Mouse (Mus musculus): ENCODE data around the gene Pgbd1.
"Not testable (repeated sequence)": the region's sequence is repeated elsewhere in the genome, so short reads cannot be mapped to it uniquely, and the experiment has no call there.

Pgbd1 gene

GRCm38 (mm10) chr13:21440503-21441206 is at the start of gene Pgbd1:
TSS of gene Pgbd1 (minus strand) at chr13:21441058.
- DNase-seq: peak; percentile 78

- DNase-seq: no peak
These were observed 46.0 kb upstream of the Pgbd1 start for GRCm38 (mm10) chr13:21486881-21487280.

DNA sequence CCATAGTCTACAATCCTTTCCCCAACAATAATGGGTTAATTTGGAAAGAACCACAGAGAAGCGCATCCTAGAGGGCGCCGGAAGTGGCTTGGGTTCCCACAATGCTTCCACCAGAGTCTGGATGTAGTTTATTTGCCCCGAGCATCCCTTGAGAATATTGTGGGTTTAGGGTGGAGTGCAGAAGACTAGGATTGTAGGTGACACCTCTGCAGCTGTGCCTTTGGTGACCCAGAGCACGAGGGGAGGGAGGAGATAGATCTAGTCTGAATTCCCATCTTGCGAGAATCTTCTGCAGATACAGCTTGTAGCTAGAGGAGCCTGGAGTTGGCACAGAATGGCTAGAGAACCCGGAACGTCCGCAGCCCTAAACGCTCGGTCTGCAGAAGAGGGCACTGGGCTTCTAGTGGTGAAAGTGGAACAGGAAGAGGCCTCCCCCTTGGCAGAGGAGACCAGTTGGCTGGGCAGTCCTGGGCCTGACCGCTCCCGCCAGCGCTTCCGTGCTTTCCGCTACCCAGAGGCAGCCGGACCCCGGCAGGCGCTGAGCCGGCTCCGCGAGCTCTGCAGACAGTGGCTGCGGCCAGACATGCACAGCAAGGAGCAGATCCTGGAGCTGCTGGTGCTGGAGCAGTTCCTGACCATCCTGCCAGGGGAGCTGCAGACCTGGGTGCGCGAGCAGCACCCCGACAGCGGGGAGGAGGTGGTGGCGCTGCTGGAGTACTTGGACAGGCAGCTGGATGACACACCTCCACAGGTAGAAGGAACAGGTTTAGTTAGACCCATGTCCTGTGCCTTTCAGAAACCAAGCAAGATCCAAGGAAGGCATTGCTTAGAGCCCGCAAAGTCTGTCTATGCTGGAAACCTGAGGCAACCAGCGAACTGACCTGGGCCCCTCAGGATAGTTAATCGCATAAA is 38.2 kb upstream of the Pgbd1 start, which contains the start of the genes Zkscan4 and Gm10065:
Gene Zkscan4 (plus strand): TSS at position 149 of the 912 bp plus-strand sequence.
Gene Gm10065 (minus strand): TSS at position 683 of the 912 bp plus-strand sequence.
- peak; percentile 69 for DNase-seq

GRCm38 (mm10) chr13:21472427-21472826 is 31.6 kb upstream of the Pgbd1 start:
- DNase-seq: no peak

- no peak for DNase-seq
These were observed 28.2 kb upstream of the Pgbd1 start for GRCm38 (mm10) chr13:21469097-21469496.

GRCm38 (mm10) chr13:21468061-21469019 is 27.5 kb upstream of the Pgbd1 start, which contains the start of gene Nkapl:
TSS of gene Nkapl (minus strand) at chr13:21468509.
- peak; percentile 73 for DNase-seq

DNA sequence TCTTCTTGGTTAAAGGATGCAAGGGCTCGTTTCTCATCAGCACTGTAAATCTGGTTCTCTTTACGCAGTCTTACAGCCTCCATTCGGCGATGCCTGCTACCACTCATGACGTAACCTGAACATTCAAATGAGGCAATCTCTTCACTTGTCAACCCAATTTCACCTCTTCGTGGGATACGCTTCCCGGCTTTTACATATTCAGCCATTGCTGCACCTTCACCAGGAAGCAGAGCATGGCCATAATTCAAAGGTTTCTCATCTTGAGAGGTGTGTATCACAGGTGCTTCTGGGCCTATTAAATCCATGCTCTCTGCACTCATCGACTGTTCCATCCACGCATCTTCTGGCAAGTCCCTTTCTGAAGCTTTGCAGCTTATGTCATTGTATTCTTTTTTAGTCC is 26.5 kb upstream of the Pgbd1 start:
- no peak for DNase-seq

- DNase-seq: not testable (repeated sequence)
These were observed 21.7 kb upstream of the Pgbd1 start for GRCm38 (mm10) chr13:21462516-21462915.

DNA sequence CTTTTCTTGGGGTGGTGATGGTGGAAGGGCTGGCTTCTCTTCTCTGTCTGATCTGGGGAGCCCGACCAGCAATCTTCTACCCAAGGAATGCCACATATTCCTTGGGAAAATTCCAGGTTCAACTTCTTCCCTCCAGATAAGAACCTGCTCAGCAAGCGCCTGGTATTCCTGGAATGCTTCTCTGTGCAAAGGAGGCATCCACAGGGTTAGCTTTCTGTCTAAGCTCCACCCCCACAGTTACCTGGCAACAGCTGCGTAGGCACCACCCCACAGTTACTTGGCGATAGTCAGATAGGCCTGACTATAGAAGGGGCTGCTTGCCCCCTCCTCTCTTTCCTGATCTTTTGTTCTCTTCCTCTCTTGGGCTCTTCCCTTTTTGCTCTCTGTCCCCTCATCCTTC is 15.5 kb upstream of the Pgbd1 start:
- no peak for DNase-seq

DNA sequence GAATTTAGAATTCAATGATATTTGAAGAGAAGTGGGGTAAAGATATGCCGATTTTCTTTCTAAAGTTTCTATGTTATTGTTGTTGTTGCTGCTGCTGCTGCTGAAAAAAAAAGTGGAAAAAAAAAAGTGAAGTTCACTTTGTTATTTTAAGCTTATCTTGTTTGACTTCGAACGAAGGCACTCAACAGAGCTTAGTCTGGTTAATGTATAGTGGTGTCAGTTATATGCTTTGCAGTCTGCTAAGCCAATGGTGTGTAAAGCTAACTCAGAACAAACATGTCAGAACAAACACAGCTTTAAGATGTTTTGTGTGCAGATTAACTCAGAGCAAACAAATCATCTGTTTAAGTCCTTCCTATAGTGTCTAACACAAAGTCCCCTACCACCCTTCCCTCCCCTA is 13.3 kb upstream of the Pgbd1 start:
- no peak for DNase-seq

DNA sequence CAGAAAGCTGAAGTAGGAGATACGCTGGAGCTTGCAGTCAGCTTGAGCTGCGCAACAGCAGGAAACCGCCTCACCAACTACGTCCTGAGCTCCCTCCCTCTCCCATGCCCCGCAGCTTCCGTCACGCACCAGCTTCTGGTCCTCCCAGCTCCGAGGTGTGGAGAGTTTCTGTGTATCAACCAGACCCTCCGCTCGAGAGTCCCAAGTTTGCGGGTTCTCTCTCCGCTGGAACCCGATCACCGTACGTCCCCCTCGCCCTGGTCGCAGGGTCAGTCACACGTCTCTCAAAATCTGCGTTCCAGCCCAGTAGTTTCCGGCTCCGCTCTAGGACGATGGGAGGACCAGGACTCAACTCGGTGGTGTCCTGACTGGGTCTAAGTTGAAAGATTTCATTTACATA is 12.6 kb upstream of the Pgbd1 start, which contains the start of gene Zscan26:
Gene Zscan26 (minus strand): TSS at position 282 of the 400 bp plus-strand sequence.
- DNase-seq: peak; percentile 64

DNA sequence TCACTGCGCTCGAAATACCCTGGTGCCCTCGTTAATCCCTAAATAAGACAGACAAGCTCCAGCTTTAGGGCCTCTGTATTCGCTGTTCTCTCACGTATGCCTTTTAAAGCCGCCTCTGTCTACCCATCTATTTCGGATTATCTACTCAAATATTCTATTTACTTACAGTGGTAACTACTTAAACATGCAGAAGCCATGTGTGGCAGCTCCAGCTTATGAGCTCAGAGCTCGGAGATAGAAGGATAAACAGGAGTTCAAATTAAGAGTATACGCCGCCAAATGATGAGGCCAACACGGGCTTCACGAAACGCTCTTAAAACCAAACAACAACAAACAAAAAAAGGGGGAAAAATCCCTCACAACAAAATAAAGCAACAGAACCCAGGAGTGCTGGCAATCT is 12.2 kb upstream of the Pgbd1 start:
- no peak for DNase-seq

GRCm38 (mm10) chr13:21447856-21448614 is 7.2 kb upstream of the Pgbd1 start:
- no peak for DNase-seq

GRCm38 (mm10) chr13:21446796-21447195 is 5.9 kb upstream of the Pgbd1 start:
- no peak for DNase-seq

GRCm38 (mm10) chr13:21441207-21441572 is 332 bp upstream of the Pgbd1 start:
- no peak for DNase-seq

- DNase-seq: no peak
These were observed 5.4 kb downstream of the Pgbd1 start for GRCm38 (mm10) chr13:21435476-21435875.

DNA sequence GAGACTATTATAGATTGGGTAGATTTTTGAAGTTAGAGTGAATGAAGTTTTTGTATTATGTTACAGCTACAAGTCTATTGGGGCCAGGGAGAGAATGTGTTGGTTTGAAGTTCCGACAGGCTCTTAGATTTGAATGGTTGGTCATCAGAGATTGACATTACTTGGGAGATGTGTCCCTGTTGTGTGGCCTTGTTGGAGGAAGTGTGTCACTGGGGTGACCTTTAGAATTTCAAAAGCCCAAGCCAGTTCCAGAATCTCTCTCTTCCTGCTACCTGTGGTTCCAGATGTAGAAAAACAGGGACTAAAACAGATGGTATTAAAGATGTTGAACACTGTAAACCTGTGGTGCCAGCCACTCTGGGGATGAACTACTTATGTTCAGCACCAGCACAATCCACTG is 13.2 kb downstream of the Pgbd1 start:
- no peak for DNase-seq

DNA sequence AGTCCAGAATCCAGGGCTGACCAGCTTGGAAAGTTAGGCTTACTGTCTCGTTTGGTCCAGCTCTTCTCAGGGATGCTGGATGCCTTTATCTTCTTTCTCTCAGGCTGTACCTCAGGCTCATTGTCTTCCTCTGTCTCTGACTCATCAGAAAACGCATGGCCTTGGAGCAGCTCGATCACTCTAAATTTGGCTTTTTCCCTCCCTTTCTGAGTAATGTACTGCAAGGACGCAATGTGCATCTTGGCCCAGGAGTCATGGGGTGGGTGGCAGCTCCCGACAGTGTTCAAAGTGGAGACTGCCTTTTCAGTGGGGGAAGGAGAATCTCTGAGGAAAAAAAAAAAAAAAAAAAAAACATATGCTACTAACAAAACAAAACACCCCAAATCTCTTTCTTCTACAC is 17.6 kb downstream of the Pgbd1 start:
- no peak for DNase-seq

DNA sequence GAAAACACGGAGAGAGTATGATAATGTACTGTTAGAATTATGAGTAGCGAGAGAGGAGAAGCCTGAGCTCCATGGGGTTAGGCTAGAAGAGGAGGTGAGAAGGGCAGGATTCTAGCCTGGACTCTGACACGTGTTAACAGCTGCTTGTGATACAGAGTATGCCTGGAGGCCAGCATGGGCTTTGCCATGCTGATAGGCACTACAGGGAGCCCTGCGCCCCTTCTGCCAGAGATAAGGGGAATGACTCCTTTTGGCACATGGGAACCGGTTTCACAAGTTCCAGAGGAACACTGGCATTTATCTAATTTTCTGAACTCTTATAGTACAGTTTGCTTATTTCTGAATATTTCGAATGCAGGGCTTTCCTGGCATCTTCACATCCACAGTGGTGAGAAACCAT is 22.0 kb downstream of the Pgbd1 start:
- no peak for DNase-seq

DNA sequence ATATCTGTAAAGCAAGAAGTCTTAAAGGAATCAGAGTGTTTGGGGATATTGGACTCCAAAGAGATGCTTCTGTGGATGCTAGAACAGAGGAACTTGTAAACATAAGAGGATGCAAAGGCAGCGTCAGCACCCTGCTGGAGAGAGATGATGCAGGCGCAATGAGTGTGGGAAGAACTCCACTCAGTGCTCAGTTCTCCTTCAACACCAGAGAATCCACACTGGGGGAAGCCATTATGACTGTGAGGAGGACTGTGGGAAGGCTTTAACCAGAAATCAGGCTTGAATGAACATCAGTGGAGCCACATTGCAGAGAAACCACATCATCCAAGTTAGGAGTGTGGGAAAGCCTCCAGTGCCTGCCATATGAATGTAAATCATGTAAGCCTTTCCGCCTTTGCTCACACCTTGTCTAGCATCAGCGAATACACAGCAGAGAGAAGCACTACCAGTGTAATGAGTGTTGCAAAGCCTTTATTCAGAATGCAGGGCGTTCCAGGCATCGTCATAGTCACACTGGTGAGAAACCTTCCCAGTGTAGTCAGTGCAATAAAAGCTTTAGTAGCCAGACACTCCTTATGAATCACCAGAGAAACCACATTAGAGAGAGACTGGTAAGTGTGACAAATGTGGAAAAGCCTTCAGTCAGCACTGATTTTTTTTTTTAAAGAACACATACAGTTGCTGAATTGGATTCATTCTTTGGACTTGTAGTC is 23.4 kb downstream of the Pgbd1 start:
- no peak for DNase-seq

- no peak for DNase-seq
These were observed 25.1 kb downstream of the Pgbd1 start for GRCm38 (mm10) chr13:21415750-21416149.

Data from right cerebral cortex, postnatal 4 days (tissue).